Mouse (Mus musculus): Measurements from ENCODE around the gene Baz2b. TPM values are rescaled to one million over a fixed set of nuclear protein-coding genes. Genes with fewer than 3 reads are reported as not detected.

The Baz2b gene
- 18.2 and 26.1 TPM in 2 replicates for polyA plus RNA-seq (2021; fragmentation: Nextera tagmentation)
- long read RNA-seq, experiment 1, partial matches to known transcripts = 18 of 41 reads
- long read RNA-seq, experiment 1, other reads (novel, unspliced or antisense) = 23 of 41 reads
- long read RNA-seq, experiment 2, partial matches to known transcripts = 13 of 24 reads
- long read RNA-seq, experiment 2, other reads (novel, unspliced or antisense) = 9 of 24 reads

DNA sequence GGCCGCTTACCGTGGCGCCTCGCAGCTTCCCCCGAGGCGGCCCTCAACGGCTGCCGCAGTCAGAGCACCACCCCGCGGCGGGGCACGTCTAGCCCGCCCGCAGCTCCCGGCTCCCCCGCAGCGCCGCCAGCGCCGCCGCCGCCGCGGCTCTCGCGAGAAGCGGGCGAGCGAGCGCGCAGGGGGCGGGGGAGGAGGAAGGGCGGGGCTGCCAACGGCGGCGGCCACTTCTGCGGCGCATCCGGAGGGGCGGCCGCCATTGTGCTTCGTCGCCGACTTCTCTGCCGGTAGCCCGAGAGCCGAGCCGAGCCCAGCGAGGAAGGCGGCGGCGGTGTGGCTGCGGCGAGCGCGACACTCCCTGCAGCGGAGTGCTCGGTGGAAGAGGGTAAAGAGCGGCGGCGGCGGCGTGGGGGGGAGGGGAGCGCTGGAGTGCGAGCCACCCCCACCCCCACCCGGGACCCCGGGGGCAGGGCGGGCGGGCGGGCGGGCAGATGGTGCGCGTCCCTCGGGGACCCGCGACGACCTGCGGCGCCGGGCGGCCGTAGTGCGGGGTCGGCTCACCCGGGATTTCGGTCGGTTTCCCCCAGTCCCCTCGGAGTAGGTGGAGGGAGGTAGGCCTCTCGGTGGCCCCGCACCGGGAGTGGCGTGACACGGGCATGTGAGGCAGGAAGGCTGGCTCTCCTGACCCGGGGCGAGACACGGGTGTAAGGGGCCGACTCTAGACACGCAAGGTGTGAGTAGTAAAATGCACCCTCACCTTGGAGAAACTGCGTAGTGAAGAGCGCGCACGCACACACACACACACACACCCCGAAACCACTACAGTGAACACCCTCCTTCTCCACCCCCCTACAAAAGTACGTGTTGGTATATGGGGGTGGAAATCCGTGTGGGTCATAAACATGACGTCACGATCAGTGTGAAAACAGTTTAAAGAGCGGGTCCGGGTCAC, at the start of gene Baz2b, which contains the start of gene March7:
Gene Baz2b, minus strand, starts transcription at position 137 of the 949 bp plus-strand sequence.
Gene March7, plus strand, starts transcription at position 185 of the 949 bp plus-strand sequence.

DNA sequence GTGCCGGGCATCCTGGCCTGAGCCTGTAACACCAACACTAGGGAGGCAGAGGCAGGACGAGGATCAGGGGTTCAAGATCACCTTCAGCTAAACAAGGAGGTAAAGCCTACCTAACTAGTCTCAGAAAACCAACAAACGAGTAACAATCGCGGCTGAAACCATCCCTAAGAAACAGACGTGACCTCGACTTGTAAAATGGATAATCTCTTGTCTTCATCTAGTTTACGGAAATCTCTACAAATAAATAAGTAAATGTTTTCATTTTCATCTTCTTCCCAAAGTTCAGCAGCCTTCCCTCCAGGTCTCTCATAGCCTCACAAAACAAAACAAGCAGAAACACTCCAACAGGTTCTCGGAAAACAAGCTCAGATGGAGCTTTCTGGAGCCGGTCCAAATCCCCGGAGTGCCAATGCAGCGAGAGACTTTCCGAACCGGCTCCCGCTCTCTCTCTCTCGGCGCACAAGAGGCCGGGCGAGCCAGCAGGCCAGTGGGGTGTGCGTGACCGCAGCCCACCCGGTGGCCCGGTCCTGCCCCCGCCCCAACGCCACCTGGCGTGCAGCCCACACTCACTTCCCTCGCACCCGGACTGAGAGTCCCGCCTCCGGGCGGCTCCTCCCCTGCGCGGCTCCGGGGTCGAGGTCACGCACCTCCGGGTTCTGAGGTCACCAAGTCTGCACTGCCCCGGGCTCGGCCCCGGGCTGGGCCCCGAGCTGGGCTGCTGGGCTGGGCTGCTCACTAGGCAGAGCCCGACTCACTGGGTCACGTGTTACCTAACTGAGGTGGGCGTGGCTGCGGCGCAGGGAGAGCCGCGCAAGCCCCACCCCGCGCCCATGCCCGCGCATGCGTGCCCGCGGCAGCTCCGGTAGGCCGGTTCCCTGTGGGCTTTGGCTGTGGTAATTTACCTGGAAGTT, 327.6 kb downstream of the Baz2b start, which contains the start of gene Wdsub1:
Gene Wdsub1, minus strand, starts transcription at position 761 of the 911 bp plus-strand sequence.

Other genes with a start within 250 kb of the Baz2b start
- gene March7, start within 50 bp of the Baz2b start, polyA plus RNA-seq (2021; fragmentation: Nextera tagmentation) = 27.6 and 42.4 TPM in 2 replicates
- 72.8 and 76.0 TPM in 2 replicates for gene Cd302, start 74.6 kb upstream of the Baz2b start, polyA plus RNA-seq (2021; fragmentation: Nextera tagmentation)
- 0.19 and 0.21 TPM in 2 replicates for gene Ly75, start 173.5 kb upstream of the Baz2b start, polyA plus RNA-seq (2021; fragmentation: Nextera tagmentation)